Mouse (Mus musculus): ENCODE results near the gene Abcb7. TPM values are rescaled to one million over a fixed set of nuclear protein-coding genes. Genes with fewer than 3 reads are reported as not detected.

Abcb7 gene
- polyA plus RNA-seq, 1 experiment from 2014 or later: 13.6 TPM

DNA sequence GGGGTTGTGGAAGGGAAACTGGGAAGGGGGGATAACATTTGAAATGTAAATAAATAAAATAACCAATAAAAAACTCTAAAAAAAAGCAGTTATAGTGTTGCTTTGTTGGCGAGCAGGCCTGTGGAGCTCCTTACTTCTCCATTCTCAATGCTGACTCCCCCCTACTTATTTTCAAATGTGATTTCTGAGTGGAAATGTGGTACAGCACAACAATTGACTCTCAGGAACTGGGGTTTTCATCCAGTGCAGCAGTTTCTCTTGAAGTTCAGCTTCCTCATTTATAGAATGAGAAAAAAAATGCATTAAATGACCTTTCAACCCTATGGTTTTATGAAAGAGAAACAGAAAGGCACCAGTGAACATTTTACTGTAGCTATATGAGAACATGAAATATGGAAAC lies 133.8 kb downstream of the Abcb7 start:
- DNase-seq (ENCODE audit: extremely low spot score, low spot score): no peak
- peaks cover 63% of the 10 kb centered on the region for H3K27me3 ChIP-seq (ENCODE audit: poor library complexity, severe bottlenecking)
- WGBS: 92% methylated on average over 1 of the region's 1 CpGs

DNA sequence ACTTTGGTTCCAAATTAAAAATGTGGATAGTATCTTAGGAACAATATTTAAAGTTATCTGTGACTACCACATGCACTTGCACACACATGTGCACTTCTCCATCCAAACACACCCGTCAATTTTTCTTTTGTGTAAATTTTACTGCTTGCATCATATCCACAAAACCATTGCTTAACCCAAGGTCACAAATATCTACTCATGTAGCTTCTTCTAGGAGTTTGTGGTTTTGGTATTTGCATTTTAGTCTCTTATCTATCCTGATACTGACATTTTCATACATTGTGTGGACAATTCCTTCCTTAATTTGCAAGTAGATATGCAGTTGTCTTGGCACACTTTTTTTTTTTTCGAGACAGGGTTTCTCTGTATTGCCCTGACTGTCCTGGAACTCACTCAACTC lies 149.3 kb downstream of the Abcb7 start:
- Histone ChIP-seq H3K9me3 (no peaks in the 10 kb centered on the region), H3K4me1 (no peaks in the 10 kb centered on the region)
- WGBS: 81% methylated on average over 2 of the region's 2 CpGs

More for the DNA sequence above, 133.8 kb downstream of the Abcb7 start:
- Histone ChIP-seq H3K4me3 (no peak overlapping the region), H3K36me3 (replicated peaks) (no peaks in the 10 kb centered on the region), H3K27ac (no peak overlapping the region), H3K9me3 (no peaks in the 10 kb centered on the region), H3K4me1 (no peaks in the 10 kb centered on the region)

DNA sequence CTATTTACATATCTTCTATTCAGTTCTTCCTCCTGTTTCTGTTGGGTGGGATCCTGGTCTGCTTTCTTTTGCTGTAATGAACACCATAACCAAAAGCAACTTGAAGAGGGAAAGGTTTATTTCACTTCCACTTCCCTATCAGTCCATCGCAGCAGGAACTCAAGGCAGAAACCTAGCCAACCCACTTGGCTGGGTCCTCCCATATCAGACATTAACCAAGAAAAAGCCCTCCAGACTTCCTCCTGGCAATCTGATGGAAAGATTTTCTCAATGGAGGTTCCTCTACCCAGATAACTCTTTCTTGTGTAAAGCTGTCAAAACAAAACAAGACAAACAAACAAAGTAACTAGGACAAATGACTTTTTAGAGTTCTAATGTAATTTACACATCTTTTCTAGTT lies 151.2 kb downstream of the Abcb7 start:
- 83% methylated on average over 1 of the region's 1 CpGs for WGBS
- Histone ChIP-seq H3K27ac (no peak overlapping the region), H3K27me3 (ENCODE audit: poor library complexity, severe bottlenecking) (peaks cover 37% of the 10 kb centered on the region), H3K4me1 (no peaks in the 10 kb centered on the region), H3K36me3 (replicated peaks) (no peaks in the 10 kb centered on the region), H3K9me3 (no peaks in the 10 kb centered on the region), H3K4me3 (no peak overlapping the region)
- DNase-seq (ENCODE audit: extremely low spot score, low spot score): no peak

More for the DNA sequence above, 149.3 kb downstream of the Abcb7 start:
- no peak overlapping the region for H3K27ac ChIP-seq
- no peak overlapping the region for H3K4me3 ChIP-seq
- H3K36me3 ChIP-seq (replicated peaks): no peaks in the 10 kb centered on the region
- H3K27me3 ChIP-seq (ENCODE audit: poor library complexity, severe bottlenecking): peaks cover 28% of the 10 kb centered on the region
- DNase-seq (ENCODE audit: extremely low spot score, low spot score): no peak

DNA sequence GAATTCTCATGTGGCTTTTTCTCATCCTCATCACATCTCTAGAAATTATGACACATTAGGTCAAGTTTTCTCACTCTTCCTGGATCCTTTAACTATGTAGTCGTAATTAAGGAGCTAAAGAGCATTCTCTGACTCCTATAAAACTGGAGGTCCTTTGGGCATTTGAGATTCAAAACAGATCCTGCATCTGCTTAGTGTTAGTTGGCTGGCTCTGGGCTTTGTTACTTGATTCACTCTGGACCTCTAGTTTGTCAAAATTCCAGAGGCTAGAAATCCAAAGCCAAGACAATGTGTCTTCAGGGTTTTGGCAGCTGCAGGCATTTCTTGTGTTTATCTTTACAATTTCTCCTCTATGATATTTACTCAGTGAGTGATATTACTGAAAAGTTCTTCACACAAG lies 157.1 kb downstream of the Abcb7 start:
- Histone ChIP-seq H3K27me3 (ENCODE audit: poor library complexity, severe bottlenecking) (peaks cover 57% of the 10 kb centered on the region), H3K9me3 (no peaks in the 10 kb centered on the region), H3K4me3 (no peak overlapping the region), H3K4me1 (no peaks in the 10 kb centered on the region), H3K27ac (no peak overlapping the region), H3K36me3 (replicated peaks) (no peaks in the 10 kb centered on the region)
- 74% methylated on average over 1 of the region's 1 CpGs for WGBS
- DNase-seq (ENCODE audit: extremely low spot score, low spot score): no peak

Other genes with a start within 250 kb of the Abcb7 start
- gene Nexmif, start 212.7 kb downstream of the Abcb7 start, polyA plus RNA-seq (2016; fragmentation: Nextera tagmentation; extraction: Ambion mirVana): 0.64 and 0.66 TPM in 2 replicates
- gene Uprt, start 69.0 kb upstream of the Abcb7 start, polyA plus RNA-seq (2016; fragmentation: Nextera tagmentation; extraction: Ambion mirVana): 1.3 and 1.6 TPM in 2 replicates

All from forebrain, embryonic 10.5 days (tissue).